Mouse (Mus musculus) adrenal gland, postnatal 25 days (tissue): ENCODE measurements around the gene Rel. TPM values are rescaled to one million over a fixed set of nuclear protein-coding genes. Genes with fewer than 3 reads are reported as not detected.

ENCODE experiments used
- DNase-seq: peaks from one replicate; pipeline ENCODE4 v3.0.0; 2021; ENCODE audit warnings: mixed read lengths
- total RNA-seq: library from RNA; stranded (reverse); gene quantifications from 2 replicates; pipeline ENCODE4 v1.2.3, GENCODE M21; 2021

Rel gene
- total RNA-seq, 1 experiment from 2014 or later, result 8.7 TPM

DNA sequence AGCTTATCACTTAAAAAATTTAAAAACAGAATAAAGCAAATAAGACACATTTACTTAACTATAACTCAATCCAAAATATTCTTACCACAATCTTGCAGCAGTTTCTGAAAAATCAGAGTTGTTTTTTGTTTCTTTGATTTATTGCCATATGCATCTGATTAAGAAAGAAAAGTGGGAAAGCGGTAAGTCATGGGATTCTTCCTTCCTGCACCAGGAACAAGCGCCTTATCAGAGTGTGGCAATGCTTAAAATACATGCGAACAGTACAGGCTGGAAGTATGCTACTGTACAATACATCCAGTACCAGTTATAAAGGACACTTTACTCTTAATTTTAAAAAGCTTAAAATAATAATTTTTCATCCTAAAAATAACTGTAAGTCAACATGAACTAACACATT is 26.4 kb downstream of the Rel start:
- DNase-seq, result no peak

DNA sequence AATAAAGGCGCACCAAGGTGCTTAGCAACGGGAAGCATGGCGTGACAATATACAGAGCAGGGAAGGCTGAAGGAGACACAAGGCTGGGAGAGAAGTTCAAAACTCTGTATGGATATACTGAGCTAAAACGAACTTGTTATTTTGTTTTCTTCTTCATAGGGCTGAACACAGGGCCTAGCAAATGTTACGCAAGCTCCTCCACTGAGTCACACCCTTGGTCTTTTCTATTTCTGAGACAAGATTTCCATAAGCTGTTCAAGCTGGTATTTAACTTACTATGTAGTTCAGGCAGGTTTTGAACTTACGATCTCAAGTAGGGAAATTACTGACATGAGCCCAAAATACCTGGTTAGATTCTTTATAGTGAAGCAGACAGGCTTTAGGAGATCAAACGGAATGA is 29.4 kb downstream of the Rel start:
- no peak for DNase-seq

DNA sequence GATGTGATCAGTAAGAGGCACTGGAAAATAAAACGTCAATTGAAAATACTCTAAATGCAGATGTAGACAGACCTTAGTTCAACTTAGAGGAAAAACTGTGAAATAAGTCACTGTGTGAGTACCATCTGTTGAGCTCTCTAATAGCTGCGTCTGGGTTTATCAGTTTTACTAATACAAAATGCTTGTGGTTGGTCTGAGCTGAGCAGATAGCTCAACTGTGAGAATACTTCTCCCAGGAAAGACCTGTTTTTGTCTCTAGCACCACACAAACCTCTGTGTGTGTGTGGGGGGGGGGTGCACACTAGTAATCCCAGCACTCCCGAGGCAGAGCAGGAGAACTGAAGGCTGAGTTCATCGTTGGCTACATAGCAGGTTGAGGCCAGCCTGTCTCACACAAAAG is 29.9 kb downstream of the Rel start:
- DNase-seq, result no peak

DNA sequence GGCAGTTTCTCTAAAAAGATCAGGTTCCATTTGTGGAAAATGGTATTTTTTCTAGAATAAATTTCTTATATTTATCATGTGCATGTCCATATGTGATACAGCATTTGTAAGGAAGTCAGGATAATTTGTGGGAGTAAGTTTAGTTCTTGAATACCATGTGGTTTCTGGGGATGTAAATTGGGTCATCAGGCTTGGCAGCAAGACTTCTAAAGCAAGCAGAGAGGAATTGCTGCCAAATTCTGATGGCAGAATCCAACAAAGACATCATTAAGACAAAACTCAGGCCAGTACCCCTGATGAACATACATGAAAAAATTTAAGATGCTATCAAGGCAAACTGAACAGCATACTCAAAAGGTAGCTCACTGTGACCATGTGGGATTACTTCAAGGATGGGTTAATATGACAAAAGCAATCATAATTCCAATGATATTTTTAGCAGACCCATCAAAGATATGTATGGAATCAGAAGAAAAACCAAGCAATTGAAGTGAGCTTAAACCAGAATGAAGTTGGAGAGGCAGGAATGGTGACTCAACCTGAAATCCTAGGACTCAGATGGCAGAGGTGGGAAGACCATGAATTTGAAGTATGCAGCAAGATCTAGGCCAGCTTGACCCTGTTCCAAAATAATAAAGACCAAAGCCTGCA is 34.8 kb downstream of the Rel start:
- no peak for DNase-seq

DNA sequence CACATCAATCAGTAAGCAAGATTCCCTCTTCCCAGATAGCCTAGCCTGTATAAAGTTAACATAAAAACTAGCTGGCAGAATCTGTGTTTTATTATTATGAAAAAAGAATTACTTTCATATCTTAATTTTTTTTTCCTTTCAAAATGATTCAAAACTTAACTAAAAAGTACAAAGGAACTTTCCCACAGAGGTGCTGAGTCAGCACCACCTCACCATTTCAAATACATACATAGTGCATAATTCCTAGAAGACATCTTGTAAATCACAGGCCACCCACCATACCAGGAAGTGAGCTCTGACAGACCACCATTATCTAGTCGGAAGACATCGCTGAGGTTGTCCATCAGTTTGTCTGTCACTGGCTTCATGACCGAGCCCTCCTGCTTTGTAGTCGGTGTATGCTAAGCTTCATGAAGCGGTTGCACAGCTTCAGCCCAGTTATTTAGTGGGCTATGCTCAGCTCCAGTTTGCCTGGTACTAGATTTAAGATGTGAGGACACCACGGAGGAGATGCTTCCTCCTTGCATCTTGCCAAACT is 36.0 kb downstream of the Rel start:
- no peak for DNase-seq

DNA sequence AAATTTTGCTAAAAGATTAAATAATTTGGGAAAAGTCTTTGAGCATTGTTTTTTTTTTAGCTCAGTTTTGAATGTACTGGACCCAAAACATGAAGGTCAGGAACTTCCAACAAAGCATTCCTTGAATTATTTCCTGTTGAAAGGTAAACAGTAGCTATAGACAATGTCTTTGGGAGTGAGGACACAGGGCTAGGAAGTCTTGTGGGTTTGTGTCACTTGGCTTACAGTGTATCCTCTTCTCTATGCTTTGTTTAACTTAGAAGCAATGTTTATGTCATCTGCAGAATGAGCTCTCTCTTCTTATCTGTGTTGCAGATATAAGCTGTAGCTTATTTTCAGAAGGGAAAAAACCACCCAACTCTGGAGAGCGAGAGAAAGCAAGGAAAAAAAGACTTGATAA is 37.9 kb downstream of the Rel start:
- no peak for DNase-seq

DNA sequence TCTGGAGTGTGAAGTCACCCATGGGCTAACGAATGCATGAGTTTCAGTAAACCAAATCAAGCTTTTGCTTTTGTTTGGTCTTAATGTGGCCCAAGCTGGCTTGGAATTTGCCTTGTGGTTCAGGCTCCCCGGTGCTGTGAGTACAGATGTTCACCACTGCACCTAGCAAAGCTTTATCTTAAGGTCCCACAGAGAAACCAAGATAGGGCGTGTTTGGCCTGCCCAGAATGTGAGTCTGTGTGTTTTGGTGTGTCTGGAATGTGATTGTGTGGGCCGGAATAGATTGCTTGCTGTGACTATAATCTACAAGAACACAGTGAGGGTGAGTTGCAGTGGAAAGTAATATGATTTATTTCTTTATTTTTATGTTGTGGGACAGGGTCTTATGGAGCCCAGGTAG is 40.6 kb downstream of the Rel start:
- no peak for DNase-seq

DNA sequence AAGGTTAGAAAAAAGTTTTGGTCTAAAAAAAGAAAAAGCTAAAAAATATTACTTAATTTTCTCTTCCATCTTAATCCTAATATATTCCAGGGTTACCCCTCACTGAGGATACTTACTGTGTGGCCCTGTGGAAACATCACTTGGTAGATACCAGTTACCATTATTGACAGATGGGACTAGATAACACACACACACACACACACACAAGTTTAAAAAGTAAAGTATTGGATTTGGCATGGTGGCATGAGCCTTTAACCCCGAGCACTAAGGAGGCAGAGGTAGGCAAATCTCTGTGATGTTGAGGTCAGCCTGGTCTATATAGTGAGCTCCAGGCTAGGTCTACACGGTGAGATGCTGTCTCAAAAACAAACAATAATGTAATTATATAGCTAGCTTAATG is 42.6 kb downstream of the Rel start:
- DNase-seq, result no peak

DNA sequence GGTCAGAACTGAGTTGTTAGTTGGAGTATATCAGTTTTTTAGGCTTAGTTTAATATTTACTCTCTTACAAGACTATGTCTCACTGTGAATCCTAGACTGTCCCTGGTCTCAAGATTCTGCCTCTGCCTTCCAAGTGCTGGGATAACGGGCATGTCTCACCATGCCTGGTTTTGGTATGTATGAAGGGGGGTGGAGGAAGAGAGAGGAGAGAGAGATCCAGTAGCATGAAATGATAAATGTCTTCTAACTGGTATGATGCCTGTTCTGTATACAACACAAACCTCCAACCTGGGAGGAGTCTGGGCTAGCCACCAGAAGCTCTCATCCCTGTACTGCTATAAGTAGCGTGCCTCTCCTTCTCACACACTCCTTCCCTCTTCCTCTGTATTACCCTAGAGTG is 44.3 kb downstream of the Rel start:
- DNase-seq, result no peak

DNA sequence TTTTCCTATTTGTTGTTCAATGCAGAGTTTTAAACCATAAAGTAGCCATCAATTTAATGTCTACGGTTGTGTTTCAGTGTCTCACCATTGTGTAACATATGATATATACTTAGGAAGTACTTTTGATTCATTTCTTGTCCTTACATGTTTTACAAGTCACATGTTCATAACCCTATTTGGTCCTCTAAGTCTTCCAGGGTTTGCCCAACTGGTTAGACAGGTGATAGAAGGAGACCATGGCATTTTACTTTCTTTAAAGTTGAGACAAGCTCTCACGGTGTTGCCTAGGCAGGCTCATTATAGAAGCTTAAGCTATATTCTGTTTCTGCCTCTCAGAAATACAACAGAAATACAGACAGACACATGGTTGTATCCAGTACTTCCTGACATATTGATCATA is 44.9 kb downstream of the Rel start:
- no peak for DNase-seq

DNA sequence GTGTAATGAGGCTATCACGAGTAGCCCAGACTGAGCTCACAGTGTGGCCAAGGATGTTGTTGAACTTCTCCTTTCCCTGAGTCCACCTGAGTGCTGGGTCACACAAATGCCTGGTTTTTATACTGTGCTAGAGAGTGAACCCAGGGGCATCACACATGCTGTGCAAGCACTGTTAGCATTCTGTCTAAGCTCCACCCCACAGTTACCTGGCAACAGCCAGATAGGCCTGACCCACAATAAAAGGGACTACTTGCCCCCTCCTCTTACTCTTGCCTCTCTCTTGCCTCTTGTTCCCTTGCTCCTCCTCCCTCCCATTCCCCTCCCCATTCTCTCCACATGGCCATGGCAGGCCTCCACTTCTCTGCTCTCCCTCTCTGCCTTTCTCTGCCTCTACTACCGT is 48.4 kb downstream of the Rel start:
- no peak for DNase-seq

DNA sequence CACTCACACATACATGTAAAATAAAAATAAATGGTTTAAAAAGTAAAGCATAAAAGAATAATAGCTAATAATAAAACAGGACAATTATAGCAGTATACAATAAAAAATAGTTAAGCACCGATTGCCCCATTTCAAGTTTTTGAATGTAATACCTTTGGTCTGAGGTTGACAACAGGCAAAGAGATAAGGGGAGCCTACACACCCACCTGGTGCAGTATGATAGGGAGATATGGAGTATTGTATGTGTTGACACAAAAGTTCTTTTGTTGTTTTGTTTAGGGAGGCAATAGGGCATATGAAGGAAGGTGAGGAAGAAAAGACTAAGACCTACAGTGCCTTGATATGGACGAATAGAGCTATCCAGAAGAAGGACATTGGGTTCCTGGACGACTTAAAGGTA is 50.9 kb downstream of the Rel start:
- DNase-seq, result no peak

DNA sequence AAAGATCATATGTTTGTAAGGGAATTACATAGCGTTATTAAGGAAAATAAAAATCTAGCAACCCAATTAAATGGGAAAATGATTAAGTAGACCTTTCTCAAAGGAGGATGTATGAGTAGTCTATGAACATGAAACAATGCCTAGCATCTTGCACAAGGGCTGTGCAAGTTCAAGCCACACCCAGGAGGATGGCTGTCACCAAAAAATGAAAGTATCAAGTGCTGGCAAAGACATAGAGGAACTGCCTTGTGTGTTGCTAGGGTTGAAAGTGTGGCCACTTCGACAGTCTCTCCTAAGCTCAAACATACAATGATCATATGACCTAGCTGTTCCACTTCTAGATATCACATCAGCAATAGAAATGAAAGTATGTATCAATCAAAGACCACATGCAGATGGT is 51.9 kb downstream of the Rel start:
- DNase-seq, result no peak

DNA sequence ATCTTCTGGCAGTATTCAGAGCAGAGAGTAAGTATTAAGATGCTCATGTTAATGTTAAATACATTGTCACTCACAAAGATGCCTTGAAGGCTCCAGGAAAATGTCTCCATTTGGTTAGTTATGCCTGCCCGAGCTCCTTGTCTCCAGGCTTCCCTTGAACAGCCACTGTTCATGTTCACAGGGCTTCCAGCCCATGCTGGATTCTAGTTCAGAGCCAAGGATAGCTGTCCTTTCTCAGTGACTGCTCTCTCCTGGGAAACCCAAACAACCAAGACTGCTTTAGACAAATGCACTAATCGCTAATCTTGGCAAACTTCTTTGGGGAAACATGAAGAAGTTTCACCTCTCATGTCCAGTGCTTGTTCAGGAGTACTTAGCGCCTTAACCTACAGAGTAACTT is 58.5 kb downstream of the Rel start:
- no peak for DNase-seq

DNA sequence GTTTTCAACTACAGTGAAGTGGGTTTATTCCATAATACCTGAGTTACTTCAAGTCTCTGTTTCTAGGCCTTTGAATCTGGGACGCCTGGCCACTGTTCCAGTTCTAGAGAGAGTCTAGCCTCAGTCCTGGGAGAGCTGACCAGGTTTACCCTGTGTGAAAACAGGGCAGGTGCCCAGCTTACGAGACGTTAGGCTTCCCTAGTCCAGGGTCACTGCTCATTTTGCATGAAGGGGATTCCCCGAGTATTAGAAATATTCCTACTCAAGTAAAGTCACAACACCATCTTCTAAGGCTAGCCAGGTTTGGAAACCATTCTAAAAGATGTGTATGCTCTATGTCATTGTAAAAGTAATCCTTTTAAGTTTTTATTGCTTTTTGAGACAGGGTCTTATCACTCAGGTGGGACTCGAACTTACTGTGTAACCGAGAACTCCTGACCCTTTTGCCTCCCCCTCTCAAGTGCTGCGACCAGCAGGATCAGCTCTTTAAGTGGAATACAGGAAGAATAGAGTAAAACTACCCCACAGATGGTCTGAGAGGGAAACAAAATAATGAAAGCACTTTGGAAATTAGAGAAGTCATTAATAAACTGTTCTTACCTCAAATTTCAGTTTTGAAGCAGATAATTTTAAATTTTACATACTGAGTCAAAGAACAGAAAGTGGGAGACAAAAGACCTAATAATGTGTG is 66.0 kb downstream of the Rel start:
- no peak for DNase-seq

DNA sequence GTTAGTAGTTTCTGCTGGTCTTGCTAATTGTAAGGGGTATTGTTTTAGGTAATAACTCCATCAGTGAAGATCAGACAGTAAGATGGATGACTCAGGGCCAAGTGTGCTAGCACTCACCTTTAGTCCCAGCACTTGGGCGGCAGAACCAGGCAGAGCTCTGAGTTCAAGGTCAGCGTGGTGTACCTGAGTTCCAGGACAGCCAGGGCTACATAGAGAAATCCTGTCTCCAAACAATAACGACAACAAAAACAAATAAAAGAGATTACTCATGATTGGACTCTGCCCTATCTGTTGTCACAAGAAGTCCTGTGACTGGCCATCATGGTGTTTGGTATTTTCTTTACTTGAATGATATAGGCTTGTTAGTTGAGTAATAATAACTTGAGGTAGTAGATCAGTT is 68.9 kb downstream of the Rel start:
- DNase-seq, result no peak

DNA sequence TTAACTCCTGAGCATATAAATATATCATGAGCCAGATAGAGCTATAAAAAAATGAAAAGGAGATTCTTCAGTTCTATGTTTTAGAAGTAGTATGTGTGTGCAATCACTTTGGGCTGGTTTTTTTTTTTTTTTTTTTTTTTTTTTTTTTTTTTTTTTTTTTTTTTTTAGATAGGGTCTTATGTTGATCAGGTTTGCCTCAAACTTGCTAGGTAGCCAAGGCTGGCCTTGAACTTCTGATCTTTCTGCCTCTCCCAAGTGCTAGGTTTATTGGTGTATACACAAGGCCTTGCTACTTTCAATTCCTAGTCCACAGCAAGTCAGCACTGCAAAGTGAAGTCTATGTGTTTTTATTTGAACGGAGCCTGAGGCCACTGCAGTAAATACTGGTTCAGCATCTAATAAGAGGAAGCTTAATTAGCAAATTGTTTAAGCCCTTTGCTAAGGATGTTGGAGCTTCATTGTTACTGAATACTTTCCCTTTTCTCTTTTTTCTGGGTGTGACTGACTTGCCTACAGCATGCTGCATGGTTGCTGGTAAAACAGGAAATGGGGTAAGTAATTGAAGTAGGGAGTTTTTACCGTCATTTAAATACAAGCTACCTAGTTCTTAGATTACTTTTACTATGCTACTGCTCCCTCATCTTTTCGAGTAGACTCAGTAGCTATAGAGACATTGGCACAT is 71.2 kb downstream of the Rel start:
- no peak for DNase-seq

DNA sequence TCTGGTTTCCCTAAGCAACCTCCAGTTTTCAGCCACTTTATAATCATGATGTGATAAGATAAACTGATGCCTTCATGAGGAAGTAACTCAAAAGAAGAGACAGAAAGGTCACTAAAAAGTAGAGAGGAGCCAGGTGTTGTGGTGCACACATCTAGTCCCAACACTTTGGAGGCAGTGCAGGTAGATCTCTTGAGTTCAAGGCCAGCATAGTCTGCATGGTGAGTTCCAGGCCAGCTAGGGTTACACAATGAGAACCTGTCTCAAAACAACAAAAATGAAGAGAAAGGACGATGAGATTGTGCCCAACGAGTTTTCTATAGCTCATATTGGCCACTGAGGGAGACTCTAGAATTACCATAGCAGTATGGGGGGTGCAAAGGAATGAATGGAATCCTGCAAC is 72.2 kb downstream of the Rel start:
- no peak for DNase-seq

DNA sequence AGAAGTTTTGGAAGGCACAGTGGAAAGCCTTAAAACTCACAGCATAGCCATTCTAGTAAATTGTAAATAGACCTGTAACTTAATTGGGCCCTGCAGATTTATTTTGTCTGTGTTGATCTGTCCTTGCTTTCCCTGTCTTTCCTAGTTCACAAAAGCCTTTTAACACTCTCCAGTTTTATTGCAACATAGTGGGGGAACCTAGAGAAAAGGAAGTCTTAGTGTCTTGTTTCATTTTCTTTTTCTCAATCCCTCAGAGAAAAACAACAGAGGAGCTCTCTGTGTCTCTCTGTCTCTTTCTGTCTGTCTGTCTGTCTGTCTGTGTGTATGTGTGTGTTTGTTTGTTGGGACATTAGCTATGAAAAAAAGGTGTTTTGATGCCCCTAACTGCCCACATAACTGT is 74.9 kb downstream of the Rel start:
- no peak for DNase-seq

DNA sequence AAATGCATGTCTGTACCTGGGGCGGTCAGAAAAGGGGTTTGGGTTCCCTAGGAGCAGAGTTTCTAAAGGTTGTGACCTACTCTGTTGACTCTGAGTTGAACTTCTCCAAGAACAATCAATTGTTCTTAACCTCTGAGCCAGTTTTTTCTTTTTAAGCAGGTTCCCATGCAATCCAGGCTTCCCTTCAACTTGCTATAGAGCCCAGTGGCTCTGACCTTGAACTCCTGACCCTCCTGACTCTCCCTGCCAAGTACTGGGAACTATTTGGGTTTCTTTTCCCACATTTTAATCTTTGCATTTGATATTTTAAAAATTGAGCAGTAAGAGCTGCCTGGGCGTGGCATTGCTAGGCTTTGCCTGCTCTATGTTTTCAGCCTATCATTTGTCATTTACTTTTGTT is 77.5 kb downstream of the Rel start:
- no peak for DNase-seq

DNA sequence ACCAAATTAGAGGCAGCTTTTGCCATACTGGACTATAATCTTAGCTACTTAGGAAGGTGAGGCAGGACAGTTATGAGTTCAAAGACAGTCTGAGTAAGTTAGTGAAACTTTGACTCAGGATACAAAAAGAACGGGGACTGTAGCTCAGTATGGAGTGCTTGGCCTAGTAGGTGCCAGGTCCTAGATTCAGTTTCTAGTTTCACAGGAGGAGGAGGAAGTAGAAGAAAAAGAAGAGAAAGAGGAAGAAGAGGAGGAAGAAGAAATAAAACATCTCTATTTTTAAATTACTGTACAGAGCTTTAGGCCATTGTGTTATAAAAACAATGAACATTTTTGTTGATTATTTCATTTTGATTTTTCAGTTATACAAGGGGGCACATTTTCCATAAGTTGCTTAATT is 82.7 kb downstream of the Rel start:
- no peak for DNase-seq
